Mouse (Mus musculus): Measurements from ENCODE around the gene Fscn2. TPM values are rescaled to one million over a fixed set of nuclear protein-coding genes. Genes with fewer than 3 reads are reported as not detected.

The Fscn2 gene
- polyA plus RNA-seq (2015; fragmentation: Nextera tagmentation; extraction: Ambion mirVana) = 1.3 and 1.5 TPM in 2 replicates

GRCm38 (mm10) chr11:120361295-120361694, at the start of gene Fscn2:
Gene Fscn2, plus strand, starts transcription at chr11:120361534.
- 82% methylated on average over 10 of the region's 10 CpGs for WGBS

GRCm38 (mm10) chr11:120311561-120311960, 49.8 kb upstream of the Fscn2 start:
- H3K4me2 ChIP-seq = peak overlapping the region; percentile 66
- H3K27ac ChIP-seq (replicated peaks) = peak overlapping the region; percentile 96
- H3K36me3 ChIP-seq = no peaks in the 10 kb centered on the region
- 0 out of 2 replicates have a peak, but pooled peaks cover under 1% of the 10 kb centered on the region for H3K27me3 ChIP-seq
- ATAC-seq (ENCODE audit: low read depth) = no peak
- H3K9me3 ChIP-seq = no peaks in the 10 kb centered on the region
- H3K4me3 ChIP-seq = peak overlapping the region; percentile 41
- H3K4me1 ChIP-seq (replicated peaks) = peaks cover 55% of the 10 kb centered on the region
- H3K9ac ChIP-seq = peak overlapping the region; percentile 79
- WGBS = 39% methylated on average over 10 of the region's 10 CpGs

More at GRCm38 (mm10) chr11:120361295-120361694, at the start of gene Fscn2:
- H3K27ac ChIP-seq (replicated peaks) = no peak within 1 kb of the TSS
- no peak within 1 kb of the TSS for H3K4me3 ChIP-seq
- no peaks in the 10 kb centered on the region for H3K36me3 ChIP-seq
- H3K9ac ChIP-seq = no peak within 1 kb of the TSS
- H3K4me2 ChIP-seq = no peak within 1 kb of the TSS
- no peaks in the 10 kb centered on the region for H3K27me3 ChIP-seq
- ATAC-seq (ENCODE audit: low read depth) = no peak
- H3K9me3 ChIP-seq = no peaks in the 10 kb centered on the region
- peaks cover 47% of the 10 kb centered on the region for H3K4me1 ChIP-seq (replicated peaks)

GRCm38 (mm10) chr11:120312069-120312468, 49.3 kb upstream of the Fscn2 start:
- peak overlapping the region; percentile 79; the same call in 1 of the 2 replicates for H3K9ac ChIP-seq
- no peaks in the 10 kb centered on the region for H3K27me3 ChIP-seq
- H3K4me1 ChIP-seq (replicated peaks) = peaks cover 55% of the 10 kb centered on the region
- WGBS = 66% methylated on average over 6 of the region's 6 CpGs
- no peaks in the 10 kb centered on the region for H3K9me3 ChIP-seq
- H3K36me3 ChIP-seq = no peaks in the 10 kb centered on the region
- H3K4me2 ChIP-seq = peak overlapping the region; percentile 66
- H3K27ac ChIP-seq (replicated peaks) = peak overlapping the region; percentile 96
- ATAC-seq (ENCODE audit: low read depth) = no peak
- no peak overlapping the region for H3K4me3 ChIP-seq

GRCm38 (mm10) chr11:120313906-120314685, 47.2 kb upstream of the Fscn2 start:
- Histone ChIP-seq H3K9ac (peak overlapping the region; percentile 90; the same call in 1 of the 2 replicates), H3K4me2 (no peak overlapping the region), H3K36me3 (no peaks in the 10 kb centered on the region), H3K4me1 (replicated peaks) (peaks cover 50% of the 10 kb centered on the region), H3K27ac (replicated peaks) (0 out of 2 replicates have a peak overlapping the region, but pooled peaks have one; percentile 99), H3K9me3 (no peaks in the 10 kb centered on the region), H3K27me3 (no peaks in the 10 kb centered on the region), H3K4me3 (no peak overlapping the region)
- ATAC-seq (ENCODE audit: low read depth) = no peak
- WGBS = 55% methylated on average over 6 of the region's 6 CpGs

DNA sequence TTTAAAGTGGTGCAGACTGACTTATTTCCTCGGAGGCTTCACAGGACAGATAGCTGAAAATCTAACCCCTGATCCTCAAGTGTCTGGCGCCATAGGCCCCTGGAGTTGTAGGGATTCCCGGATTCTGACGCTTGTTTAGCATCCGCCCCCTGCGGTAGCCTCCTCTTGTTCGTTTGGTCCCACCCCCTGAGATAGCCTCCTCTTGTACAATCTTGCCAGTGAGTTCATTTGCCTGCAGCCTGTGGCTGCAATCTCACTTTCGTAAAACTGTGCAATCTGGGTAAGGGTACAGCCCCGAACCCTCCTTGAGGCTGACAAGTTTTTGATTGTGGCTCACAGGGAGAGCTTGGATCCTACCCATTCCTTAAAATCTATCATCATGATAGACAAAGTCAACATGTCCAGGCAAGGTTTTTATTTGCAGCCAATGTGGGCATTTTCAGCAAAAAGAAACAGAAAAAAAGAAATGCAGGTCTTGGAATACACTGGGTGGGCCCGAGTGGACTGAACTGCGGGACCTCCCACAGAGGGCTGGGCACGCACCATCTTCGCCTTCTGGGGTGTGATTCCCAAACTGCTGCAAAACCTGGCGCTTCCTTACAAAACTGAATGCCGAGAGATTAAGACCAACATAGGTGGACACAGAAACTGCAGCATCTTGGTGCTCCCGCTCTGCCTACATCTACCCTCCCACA, 46.5 kb upstream of the Fscn2 start:
- H3K27ac ChIP-seq (replicated peaks) = peak overlapping the region; percentile 99
- WGBS = 38% methylated on average over 16 of the region's 16 CpGs
- no peak for ATAC-seq (ENCODE audit: low read depth)
- H3K9ac ChIP-seq = peak overlapping the region; percentile 90
- no peaks in the 10 kb centered on the region for H3K9me3 ChIP-seq
- peaks cover 50% of the 10 kb centered on the region for H3K4me1 ChIP-seq (replicated peaks)
- peak overlapping the region; percentile 51 for H3K4me3 ChIP-seq
- no peaks in the 10 kb centered on the region for H3K27me3 ChIP-seq
- H3K36me3 ChIP-seq = no peaks in the 10 kb centered on the region
- peak overlapping the region; percentile 92 for H3K4me2 ChIP-seq

DNA sequence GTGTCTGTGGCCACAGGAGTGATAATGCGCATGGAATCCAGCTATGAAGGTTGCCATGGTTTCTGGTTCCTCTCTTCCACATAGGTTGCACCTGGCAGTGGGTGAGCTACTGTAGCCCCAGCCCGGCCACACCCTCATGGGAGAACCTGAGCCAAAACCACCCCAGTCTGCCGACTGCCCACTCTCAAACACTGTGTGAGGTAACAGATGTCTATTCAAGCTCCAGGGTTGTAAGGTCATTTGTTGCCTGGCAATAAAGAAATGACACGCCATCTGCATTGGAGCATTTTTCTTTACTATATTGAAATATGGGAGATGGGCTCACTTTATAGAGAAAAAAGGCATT, 45.9 kb upstream of the Fscn2 start:
- peak overlapping the region; percentile 51 for H3K4me3 ChIP-seq
- H3K4me1 ChIP-seq (replicated peaks) = peaks cover 46% of the 10 kb centered on the region
- no peak for ATAC-seq (ENCODE audit: low read depth)
- peak overlapping the region; percentile 99 for H3K27ac ChIP-seq (replicated peaks)
- WGBS = 16% methylated on average over 4 of the region's 4 CpGs
- no peaks in the 10 kb centered on the region for H3K9me3 ChIP-seq
- H3K4me2 ChIP-seq = peak overlapping the region; percentile 92
- H3K9ac ChIP-seq = peak overlapping the region; percentile 90
- H3K27me3 ChIP-seq = no peaks in the 10 kb centered on the region
- no peaks in the 10 kb centered on the region for H3K36me3 ChIP-seq

GRCm38 (mm10) chr11:120315832-120316689, 45.3 kb upstream of the Fscn2 start:
- ATAC-seq (ENCODE audit: low read depth) = peak; percentile 97
- WGBS = 9% methylated on average over 37 of the region's 37 CpGs

GRCm38 (mm10) chr11:120316690-120317254, 44.6 kb upstream of the Fscn2 start:
- ATAC-seq (ENCODE audit: low read depth) = peak; percentile 8; the same call in 1 of the 2 replicates
- no peaks in the 10 kb centered on the region for H3K36me3 ChIP-seq
- H3K9me3 ChIP-seq = no peaks in the 10 kb centered on the region
- peak overlapping the region; percentile 99 for H3K27ac ChIP-seq (replicated peaks)
- peaks cover 36% of the 10 kb centered on the region for H3K4me1 ChIP-seq (replicated peaks)
- H3K4me2 ChIP-seq = peak overlapping the region; percentile 92
- no peaks in the 10 kb centered on the region for H3K27me3 ChIP-seq
- peak overlapping the region; percentile 90 for H3K9ac ChIP-seq
- whole genome bisulfite sequencing = 26% methylated on average over 13 of the region's 13 CpGs
- peak overlapping the region; percentile 51 for H3K4me3 ChIP-seq

More at GRCm38 (mm10) chr11:120315832-120316689, 45.3 kb upstream of the Fscn2 start:
- H3K27ac ChIP-seq (replicated peaks) = peak overlapping the region; percentile 99
- H3K4me2 ChIP-seq = peak overlapping the region; percentile 92
- no peaks in the 10 kb centered on the region for H3K36me3 ChIP-seq
- H3K4me3 ChIP-seq = peak overlapping the region; percentile 51
- peak overlapping the region; percentile 90 for H3K9ac ChIP-seq
- peaks cover 43% of the 10 kb centered on the region for H3K4me1 ChIP-seq (replicated peaks)
- no peaks in the 10 kb centered on the region for H3K9me3 ChIP-seq
- no peaks in the 10 kb centered on the region for H3K27me3 ChIP-seq

GRCm38 (mm10) chr11:120317456-120317855, 43.9 kb upstream of the Fscn2 start:
- ATAC-seq (ENCODE audit: low read depth) = no peak
- WGBS = 16% methylated on average over 7 of the region's 7 CpGs
- H3K27me3 ChIP-seq = no peaks in the 10 kb centered on the region
- no peaks in the 10 kb centered on the region for H3K9me3 ChIP-seq
- H3K36me3 ChIP-seq = no peaks in the 10 kb centered on the region
- H3K4me2 ChIP-seq = peak overlapping the region; percentile 92
- peak overlapping the region; percentile 99 for H3K27ac ChIP-seq (replicated peaks)
- peak overlapping the region; percentile 51; the same call in 1 of the 2 replicates for H3K4me3 ChIP-seq
- H3K4me1 ChIP-seq (replicated peaks) = peaks cover 31% of the 10 kb centered on the region
- peak overlapping the region; percentile 90 for H3K9ac ChIP-seq

DNA sequence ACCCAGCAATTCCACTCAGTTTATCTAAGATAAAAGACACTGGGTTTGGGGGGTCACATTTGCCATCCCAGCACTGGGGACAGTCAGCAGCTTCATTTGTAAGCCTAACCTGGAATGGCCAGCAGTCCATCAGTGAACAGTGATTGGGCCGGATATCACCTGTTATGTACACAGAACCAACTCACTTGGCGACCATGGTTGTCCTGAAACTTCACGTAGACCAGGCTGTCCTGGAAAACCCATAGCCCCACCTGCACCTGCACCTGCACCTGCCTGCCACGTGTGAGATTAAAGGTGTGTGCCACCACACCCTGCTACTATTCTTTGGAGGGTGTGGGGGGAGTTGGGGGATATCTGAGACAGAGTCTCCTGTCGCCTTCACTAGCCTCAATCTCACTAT, 42.0 kb upstream of the Fscn2 start:
- 85% methylated on average over 5 of the region's 5 CpGs for WGBS
- no peak overlapping the region for H3K9ac ChIP-seq
- H3K9me3 ChIP-seq = no peaks in the 10 kb centered on the region
- H3K27me3 ChIP-seq = no peaks in the 10 kb centered on the region
- H3K36me3 ChIP-seq = no peaks in the 10 kb centered on the region
- no peak overlapping the region for H3K4me2 ChIP-seq
- peaks cover 26% of the 10 kb centered on the region for H3K4me1 ChIP-seq (replicated peaks)
- ATAC-seq (ENCODE audit: low read depth) = no peak
- no peak overlapping the region for H3K27ac ChIP-seq (replicated peaks)
- no peak overlapping the region for H3K4me3 ChIP-seq

DNA sequence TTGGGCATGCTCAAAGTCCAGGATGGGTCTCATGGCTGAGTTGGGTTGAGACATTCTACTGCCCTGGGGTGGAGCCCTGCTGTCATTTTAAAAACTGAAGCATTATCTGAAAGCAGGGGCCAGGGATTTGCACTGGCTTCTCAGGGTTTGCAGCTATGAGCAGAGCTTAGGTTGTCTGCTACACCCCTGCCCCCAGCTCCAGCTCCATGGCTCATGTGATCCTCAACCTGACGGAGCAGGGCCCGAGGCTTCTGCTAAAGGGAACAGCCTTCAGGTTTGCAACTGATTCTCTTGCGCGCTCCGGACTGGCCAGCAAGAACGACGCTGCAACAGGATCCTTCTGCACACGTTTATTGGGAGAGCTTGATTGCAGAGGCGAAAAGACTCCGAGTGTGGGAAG, 41.2 kb upstream of the Fscn2 start:
- no peak overlapping the region for H3K4me2 ChIP-seq
- H3K27ac ChIP-seq (replicated peaks) = no peak overlapping the region
- H3K4me3 ChIP-seq = no peak overlapping the region
- H3K4me1 ChIP-seq (replicated peaks) = peaks cover 18% of the 10 kb centered on the region
- H3K27me3 ChIP-seq = no peaks in the 10 kb centered on the region
- no peak overlapping the region for H3K9ac ChIP-seq
- no peaks in the 10 kb centered on the region for H3K36me3 ChIP-seq
- 96% methylated on average over 10 of the region's 10 CpGs for WGBS
- ATAC-seq (ENCODE audit: low read depth) = no peak
- no peaks in the 10 kb centered on the region for H3K9me3 ChIP-seq

All from neural tube, embryonic 13.5 days (tissue).